Mouse (Mus musculus) adrenal gland, postnatal 14 days (tissue): ENCODE measurements at regions not wholly inside any gene's neighbourhood (a gene's known extent, or its start where the extent isn't known, plus 50 kb on each side); places are given as distances from the start of the nearest gene placed in this dataset.

ENCODE experiments used
- DNase-seq: peaks from one replicate; pipeline ENCODE4 v3.0.0; 2021; ENCODE audit warnings: mixed read lengths

DNA sequence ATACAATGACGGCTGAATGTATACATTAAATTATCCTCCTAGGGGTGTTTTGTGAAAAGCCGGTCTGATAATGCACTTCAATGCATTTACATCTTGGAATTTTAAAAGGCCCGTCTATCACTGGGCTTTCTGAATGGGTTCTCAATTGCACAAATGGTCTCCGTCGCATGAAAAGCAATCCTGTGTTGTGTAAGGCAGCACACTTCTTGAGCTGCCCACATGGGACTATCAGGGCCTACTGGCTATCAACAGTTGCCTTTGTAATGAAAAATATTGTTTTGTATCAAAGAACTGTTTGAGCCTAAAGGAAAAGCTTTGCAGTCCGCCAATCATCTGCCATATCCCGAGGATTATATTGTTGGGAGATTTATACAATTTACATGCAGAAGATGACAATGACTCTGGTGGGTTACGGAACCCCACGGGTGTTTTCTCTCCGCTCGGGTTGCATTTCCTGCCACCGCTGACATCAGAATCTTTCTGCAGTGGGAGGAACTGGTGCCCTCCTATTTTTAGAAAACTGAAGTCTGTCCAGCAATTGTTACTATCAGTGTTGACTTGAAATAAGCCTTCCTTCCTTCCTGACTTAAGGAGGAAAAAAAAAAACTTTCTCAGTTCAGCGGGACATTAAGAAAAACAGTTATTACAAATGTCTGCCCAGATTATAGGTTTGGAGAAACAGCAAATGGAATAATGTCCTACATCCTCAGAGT lies 118.7 kb downstream of the Tmem26 start:
- DNase-seq: peak; percentile 6

DNA sequence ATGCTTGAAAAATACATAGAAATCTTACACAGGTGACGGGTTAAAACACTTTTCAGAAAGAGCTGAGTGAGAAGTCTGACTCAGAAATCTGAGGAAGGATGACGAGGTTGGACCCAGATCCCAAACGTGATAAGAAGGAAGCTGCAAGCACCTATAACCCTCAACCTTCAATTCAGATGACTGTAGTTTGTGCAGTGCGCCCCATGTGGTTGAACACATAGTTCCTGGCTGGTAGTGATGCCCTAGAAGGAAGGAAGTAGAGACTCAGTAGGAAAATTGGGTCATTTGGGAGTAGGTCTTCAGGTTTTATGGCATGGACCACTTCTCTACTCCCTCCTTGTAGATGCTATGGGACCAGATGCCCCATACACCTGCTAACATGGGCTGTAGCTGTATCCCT lies 120.6 kb downstream of the Tmem26 start:
- DNase-seq: no peak

DNA sequence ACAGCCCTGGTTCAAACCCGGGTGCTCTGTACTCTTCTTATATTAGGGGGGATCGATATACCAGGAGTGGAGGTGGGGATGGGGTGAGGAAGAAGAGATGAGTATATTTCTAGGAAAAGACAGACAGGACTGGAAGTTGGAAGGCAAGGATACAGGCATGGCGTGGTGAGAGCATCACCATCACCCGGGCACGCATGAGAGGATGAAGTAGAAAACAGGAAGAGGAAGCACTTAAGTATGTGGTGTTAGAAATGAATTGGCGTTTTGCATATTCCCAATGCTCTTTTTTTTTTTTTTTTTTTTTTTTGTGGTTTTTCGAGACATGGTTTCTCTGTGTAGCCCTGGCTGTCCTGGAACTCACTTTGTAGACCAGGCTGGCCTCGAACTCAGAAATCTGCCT lies 121.2 kb downstream of the Tmem26 start:
- no peak for DNase-seq

DNA sequence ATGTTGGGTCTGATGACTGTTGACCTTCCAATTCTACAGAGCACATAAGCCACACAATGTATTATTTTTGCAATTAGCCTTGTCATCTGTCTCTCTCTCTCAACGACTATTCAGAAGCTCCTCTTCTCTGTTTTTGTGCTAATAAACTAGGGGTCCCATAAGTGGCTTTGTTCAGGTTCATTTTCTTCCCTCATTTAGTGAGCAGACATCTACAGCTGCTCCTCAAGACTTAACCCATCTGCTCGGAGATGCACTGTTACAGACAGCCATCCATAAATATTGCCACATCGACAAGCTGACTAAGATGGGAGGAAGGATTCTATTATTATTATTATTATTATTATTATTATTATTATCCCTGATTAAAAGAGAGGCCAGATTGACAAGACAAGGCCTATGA lies 127.7 kb downstream of the Tmem26 start:
- no peak for DNase-seq

DNA sequence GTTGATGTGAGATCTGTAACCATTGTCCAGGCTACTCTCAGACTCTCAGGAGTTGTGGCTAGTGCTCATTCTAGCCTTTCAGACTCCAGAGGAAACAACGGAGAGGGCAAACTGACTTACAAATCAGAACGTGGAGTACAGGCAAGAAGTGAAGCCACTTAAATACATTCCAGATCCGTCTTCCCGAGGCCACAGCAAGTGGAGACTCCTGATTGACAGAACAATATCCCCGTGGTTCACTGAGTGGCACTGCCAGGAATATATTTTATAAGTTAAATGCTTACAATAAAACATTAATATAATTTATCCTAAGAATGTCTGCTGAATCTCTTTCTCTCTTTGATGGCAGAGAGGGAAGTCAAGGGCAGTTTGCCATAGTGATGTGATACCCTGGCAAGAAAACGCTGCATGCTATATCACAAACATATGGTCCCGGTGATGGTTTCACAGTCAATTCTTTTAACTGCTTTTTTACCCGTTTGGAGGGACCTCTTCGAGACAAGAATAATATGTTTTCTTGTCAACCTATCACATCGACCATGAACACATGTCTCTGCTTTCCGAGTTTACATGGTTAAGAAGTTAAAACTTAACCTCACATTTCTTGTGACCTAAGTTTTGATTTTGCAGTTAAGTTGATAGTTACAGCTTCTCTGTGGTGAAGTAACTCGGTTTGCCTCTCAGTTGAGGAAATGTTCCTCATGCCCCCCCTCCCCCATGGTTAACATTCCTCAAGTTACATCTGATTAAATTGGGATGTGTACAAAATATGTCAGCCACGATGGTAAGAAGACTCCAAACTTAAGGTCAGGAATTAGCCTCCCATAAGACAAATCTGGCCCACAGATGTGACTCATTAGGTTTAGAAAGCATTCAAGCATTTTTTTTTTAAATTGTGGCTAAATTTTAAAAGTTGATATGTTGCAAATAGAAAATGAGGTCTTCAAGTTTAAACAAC lies 132.8 kb downstream of the Tmem26 start:
- no peak for DNase-seq

DNA sequence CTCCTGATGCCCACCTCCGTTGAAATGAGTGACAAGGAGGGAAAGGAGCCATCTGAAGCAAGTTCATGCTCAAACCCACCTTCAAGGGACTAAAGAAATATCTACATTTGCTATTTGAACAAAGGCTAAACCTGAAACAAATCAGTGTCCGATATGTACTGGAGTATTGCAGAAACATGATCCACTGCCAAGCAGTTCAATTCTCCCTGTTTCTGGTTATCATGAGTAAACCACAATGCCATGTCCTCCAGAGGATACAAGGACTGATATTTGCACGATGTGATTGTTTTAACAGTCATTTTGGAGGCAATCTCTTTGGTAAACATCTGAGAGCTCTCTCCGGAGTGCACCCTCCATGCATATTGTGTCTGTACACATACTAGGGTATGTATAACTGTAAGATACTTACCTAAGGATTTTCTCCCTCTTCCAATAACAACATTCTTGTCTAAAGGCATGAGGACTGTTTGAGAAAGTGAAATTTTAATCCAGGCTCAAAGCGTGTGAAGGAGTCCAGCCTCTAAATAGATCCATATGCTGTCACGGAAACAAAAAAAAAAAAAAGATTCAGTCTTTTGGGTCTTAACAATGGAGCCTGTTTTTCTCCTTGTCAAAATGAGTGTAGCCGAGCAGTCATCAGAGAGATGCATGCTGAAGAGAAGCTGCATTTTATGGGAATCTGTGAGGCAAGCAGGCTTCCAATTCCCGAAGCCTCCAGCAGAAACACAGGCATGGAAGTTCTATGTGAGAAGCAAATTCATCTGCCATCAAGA lies 141.3 kb downstream of the Tmem26 start:
- no peak for DNase-seq

DNA sequence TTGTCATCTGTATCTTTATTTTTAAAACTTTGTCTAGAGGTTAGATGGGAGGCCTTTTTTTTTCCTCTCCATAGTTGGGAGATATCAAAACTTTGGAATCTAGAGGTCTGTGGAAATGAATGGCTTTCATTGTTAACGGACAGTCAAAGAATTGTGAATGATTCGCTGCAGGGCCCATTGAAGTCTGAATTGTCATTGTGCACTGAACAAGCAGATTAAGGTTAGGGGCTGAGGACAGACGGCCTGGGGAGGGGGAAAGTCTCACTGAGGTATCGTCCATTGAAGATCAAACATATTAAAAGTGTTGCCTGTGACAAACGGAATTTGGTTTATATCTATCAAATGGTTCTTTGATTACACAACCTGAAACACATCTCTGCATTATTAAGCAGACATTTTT lies 142.3 kb downstream of the Tmem26 start:
- DNase-seq: no peak

DNA sequence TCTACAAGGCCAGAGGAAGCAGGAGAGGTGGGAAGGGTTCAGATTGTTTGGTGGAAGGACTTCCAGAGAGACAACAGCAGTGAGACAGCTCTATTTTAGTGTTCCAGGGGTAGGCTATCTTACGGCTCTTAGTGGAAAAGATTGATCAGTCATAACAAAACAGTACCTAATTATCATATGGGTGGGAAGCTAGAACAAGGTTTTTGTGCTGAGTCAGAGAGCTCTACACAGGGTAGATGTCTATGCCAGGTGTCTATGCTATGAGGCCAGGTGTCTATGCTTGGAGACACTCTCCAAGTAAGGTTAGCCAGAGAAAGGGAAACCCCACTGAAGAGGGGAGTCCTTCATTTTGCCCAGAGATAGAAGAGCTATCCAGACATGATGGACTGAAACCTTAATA lies 143.9 kb downstream of the Tmem26 start:
- DNase-seq: no peak

DNA sequence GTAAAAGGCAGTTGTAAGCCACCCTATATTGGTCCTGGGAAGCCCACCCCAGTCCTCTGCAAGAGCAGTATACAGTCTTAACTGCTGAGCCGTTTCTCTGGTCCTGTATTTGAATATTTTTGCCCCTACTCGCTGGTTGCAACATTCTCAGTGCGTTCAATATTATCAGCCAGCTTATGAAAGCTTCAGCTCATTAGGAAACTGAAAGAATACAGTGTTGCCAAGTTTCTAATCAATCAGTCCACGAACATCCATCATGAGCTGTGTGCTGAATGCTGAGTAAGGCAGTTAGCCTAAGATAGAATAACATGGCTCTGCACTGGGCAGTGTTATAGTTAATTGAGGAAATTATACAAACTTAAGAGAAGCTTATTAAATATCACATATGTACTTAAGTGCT lies 148.7 kb downstream of the Tmem26 start:
- no peak for DNase-seq

GRCm38 (mm10) chr10:68875641-68876040 lies 152.2 kb downstream of the Tmem26 start:
- peak; percentile 11 for DNase-seq

DNA sequence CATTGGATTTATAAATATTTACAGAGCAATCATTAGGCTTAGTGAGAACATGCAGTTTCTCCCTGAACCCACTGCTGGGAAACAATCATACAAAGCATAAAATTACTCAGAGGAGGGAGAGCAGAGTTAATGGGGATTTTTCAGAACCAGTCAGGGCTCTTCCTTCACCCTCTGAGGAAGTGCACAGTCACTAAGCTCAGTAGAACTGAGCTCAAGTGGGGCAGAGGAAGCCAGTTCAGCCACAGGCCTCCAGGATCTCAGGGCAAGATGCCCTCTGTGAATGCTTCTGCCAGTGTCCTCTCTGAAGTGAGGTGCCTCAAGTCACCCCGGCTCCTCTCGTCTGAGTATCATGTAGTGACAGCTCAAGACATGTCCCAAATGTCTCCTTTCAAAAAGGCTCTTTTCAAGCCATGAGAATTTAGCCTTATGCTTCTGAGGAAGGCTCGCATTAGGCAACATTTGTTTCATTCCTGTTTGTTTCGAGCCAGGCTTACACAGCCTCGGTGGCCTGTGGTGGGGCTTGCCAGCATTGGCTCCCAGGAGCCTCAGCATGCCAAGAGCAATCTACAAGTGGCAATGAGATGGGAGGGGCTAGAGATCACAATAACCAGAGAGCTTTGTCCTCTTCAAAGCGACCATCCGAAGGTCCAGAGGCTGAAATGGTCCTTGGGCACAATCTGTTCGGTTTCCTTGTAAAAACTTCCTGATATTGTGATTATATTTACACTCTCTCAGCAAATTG lies 169.8 kb downstream of the Tmem26 start:
- peak; percentile 53 for DNase-seq

GRCm38 (mm10) chr10:68894121-68894520 lies 170.7 kb downstream of the Tmem26 start:
- no peak for DNase-seq

GRCm38 (mm10) chr10:68897524-68897923 lies 174.1 kb downstream of the Tmem26 start:
- peak; percentile 48 for DNase-seq

DNA sequence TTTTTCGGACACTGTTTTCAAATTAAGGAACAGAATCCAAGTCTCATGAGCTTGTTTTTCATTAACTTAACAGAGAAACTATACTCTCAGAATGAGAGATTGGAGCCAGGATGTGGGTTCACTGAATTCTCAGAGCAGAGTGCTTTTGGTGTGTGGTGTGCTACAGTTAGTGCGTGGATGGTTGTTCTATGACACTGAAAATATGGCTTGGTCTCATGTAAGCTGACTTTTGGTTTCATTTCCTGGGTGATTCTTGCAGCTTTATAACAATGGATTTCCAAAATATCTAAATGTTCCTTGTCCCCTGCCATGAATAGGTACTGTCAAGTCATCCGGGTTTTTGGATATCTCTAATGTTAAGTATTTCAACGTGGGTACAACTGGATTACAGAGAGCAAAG lies 177.7 kb downstream of the Tmem26 start:
- DNase-seq: no peak

DNA sequence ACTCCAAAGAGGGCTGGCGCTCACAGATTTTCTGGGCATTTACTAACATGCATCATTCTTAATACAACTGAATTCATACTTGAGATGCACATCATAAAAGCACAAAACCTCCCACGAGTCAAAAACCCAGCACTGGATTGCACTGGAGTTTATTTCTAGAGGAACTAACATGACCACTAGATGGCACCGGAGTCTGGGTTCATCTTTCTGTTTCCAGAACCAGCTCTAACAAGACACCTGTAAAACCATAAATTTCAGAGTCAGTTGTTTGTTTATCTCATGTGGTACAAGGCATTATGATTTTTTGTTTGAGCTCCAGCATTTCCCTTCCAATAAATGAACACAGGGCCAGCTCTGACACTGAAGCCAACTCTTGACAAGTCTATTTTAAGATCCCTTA lies 179.2 kb downstream of the Tmem26 start:
- DNase-seq: peak; percentile 60

GRCm38 (mm10) chr10:68904337-68904736 lies 180.9 kb downstream of the Tmem26 start:
- no peak for DNase-seq

DNA sequence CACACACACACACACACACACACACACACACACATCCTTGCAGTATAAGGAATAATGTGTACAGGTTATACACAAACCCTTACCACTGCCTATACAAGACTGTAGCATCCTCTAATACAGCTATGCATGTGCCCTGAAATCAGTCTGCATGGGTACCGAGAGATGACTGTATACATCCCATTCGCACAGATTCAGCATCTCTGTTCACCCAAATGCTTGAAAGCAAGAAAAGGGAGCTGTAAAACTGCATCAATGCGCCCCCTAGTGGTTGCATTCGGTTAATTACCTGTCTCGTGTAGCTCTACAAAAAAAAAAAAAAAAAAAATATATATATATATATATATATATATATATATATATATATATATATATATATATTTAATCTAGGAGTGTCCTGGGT lies 184.8 kb downstream of the Tmem26 start:
- DNase-seq: peak; percentile 82

DNA sequence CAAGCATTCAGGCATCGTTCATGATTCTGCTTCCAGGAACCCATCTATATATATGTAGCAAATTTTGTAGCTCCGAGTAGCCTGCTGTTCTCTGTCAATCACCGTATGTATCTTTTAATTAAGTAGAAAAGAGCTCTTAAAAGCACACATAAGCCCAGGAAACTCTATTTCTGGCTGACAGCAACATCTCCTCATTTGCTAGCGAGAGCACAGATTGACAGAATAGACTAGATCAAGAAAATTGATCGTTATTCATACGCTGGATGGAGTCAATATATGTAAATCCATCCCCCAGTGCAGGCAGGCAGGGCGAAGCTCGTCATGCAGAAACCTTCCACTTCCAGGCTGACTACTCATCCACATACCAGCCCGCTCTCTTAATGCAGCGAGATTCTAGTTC lies 185.6 kb downstream of the Tmem26 start:
- DNase-seq: no peak

- DNase-seq: no peak
Observed at GRCm38 (mm10) chr10:68916147-68916546, 192.7 kb downstream of the Tmem26 start.

- no peak for DNase-seq
Observed at GRCm38 (mm10) chr10:68935843-68936242, 212.4 kb downstream of the Tmem26 start.

DNA sequence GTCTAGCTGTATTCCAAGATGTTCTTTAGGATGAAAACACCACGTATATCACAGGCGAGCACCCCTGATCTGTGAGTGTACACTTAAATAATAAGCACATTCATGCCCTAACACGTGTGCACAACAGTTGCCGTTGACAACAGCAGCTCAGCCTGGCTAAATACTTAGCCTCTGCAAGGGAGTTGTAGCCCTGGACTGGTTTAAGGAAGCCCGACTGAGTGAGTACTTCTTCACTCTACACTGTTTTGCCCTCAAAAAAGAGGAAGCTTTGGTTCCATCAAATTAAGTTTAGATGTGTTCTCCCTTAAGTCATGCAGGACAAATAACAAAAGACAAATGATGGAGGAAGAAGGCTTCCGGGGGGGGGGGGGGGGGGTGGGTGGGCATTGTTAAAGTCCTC lies 208.0 kb upstream of the Rhobtb1 start:
- no peak for DNase-seq

DNA sequence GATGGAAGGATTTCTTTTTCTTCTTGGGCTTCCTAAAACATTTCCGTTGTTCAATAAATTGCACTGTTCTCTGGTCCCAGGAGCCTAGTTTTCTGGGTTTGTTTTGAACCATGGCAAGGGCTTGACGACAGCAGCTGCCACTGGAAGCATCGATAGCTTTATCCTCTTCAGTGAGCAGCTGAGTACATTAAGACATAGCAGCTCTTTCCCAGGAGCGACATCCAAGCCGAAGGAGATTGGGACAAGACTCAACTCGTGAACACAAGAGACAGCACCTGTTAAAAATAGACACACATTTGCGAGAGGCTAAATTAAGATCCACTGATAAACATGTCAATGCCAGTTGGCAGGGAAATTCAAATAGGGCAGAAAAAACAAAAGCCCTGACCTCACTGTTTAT lies 194.7 kb upstream of the Rhobtb1 start:
- no peak for DNase-seq
